Mouse (Mus musculus) stomach, embryonic 15.5 days (tissue): ENCODE measurements around the gene Krtap10-4. TPM values are rescaled to one million over a fixed set of nuclear protein-coding genes. Genes with fewer than 3 reads are reported as not detected.
"Not testable (repeated sequence)": the region's sequence is repeated elsewhere in the genome, so short reads cannot be mapped to it uniquely, and the experiment has no call there.

Experiments used
- ATAC-seq: fragments of 200-750 bp; cut with Nextera tagmentation; 2 replicates; pipeline ENCODE4 v1.8.0; 2017; ENCODE audit warnings: low read depth, moderate number of reproducible peaks, moderate TSS enrichment; ENCODE audit not compliant: insufficient read depth, low FRiP score
- H3K27ac ChIP-seq: fragments of 300-500 bp; sonication (generic); 2 replicates; pipeline ENCODE4 v1.5.1; 2015; ENCODE audit warnings: mild to moderate bottlenecking, inconsistent platforms
- H3K27me3 ChIP-seq: fragments of 300-500 bp; sonication (generic); replicated peaks from 2 replicates; pipeline ENCODE4 v1.6.1; 2015; ENCODE audit warnings: inconsistent platforms
- H3K36me3 ChIP-seq: fragments of 300-500 bp; sonication (generic); 2 replicates; pipeline ENCODE4 v1.6.1; 2015; ENCODE audit warnings: inconsistent platforms
- H3K4me1 ChIP-seq: fragments of 300-500 bp; sonication (generic); 2 replicates; pipeline ENCODE4 v1.6.1; 2015; ENCODE audit warnings: inconsistent platforms
- H3K4me2 ChIP-seq: fragments of 300-500 bp; sonication (generic); 2 replicates; pipeline ENCODE4 v1.6.1; 2015; ENCODE audit warnings: mild to moderate bottlenecking, inconsistent platforms
- H3K4me3 ChIP-seq: fragments of 300-500 bp; sonication (generic); replicated peaks from 2 replicates; pipeline ENCODE4 v1.5.1; 2015; ENCODE audit warnings: inconsistent platforms
- H3K9ac ChIP-seq: fragments of 300-500 bp; sonication (generic); 2 replicates; pipeline ENCODE4 v1.6.1; 2015; ENCODE audit warnings: inconsistent platforms
- H3K9me3 ChIP-seq: fragments of 300-500 bp; sonication (generic); 2 replicates; pipeline ENCODE4 v1.6.1; 2016; ENCODE audit warnings: inconsistent platforms
- WGBS: fragments of 180-500 bp; shearing (Covaris S2); methylation state at CpG from one replicate; pipeline ENCODE4 v1.1.7; 2015; 5-methylcytosine and 5-hydroxymethylcytosine counted together
- polyA plus RNA-seq: library from polyadenylated mRNA; unstranded; fragments of >200 nt; fragmentation: Nextera tagmentation; extraction: Ambion mirVana; gene quantifications from 2 replicates; pipeline ENCODE4 v1.2.1, GENCODE M21; 2015

Gene Krtap10-4
- polyA plus RNA-seq, 1 experiment from 2014 or later = not detected

DNA sequence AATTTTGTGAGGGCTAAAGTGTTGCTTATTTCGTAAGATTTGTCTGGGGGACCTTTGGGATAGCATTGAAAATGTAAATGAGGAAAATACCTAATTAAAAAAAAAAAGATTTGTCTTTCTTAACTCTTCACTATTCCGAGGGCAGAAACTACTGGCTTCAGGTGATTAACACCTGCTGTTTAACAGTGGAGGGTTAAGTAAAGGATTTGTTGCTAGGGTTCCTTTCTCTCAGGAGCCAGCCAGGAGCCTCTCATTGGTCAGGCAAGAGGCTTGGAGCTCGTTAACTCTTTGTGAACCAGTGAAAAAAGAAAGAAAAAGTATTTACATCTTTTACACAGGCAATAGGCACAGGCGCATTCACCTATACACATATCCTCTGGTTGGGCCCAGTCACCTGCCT lies 7.7 kb downstream of the Krtap10-4 start:
- Histone ChIP-seq H3K4me3 (no peak overlapping the region), H3K9me3 (no peaks in the 10 kb centered on the region), H3K9ac (no peak overlapping the region), H3K4me2 (no peak overlapping the region), H3K4me1 (no peaks in the 10 kb centered on the region), H3K27ac (no peak overlapping the region), H3K36me3 (no peaks in the 10 kb centered on the region), H3K27me3 (no peaks in the 10 kb centered on the region)
- 44% methylated on average over 4 of the region's 4 CpGs for whole genome bisulfite sequencing
- ATAC-seq = no peak

DNA sequence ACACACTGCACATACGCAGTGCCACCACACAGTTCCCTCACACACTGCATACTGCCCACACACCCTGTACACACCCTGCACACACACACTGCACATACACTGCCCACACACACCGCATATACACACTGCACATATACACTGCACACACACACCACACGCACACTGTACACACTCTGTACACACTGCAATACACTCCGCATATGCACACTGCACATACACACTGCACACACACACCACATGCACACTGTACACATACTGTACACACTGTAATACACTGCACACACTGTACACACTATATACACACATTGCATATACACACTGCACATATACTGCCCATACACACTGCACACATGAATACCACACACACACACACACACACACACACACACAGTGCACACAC lies 8.4 kb downstream of the Krtap10-4 start:
- WGBS = 94% methylated on average over 4 of the region's 4 CpGs
- Histone ChIP-seq H3K27me3 (no peaks in the 10 kb centered on the region), H3K4me1 (no peaks in the 10 kb centered on the region), H3K27ac (no peak overlapping the region), H3K36me3 (no peaks in the 10 kb centered on the region), H3K4me2 (no peak overlapping the region), H3K4me3 (no peak overlapping the region), H3K9ac (no peak overlapping the region), H3K9me3 (no peaks in the 10 kb centered on the region)
- no peak for ATAC-seq

DNA sequence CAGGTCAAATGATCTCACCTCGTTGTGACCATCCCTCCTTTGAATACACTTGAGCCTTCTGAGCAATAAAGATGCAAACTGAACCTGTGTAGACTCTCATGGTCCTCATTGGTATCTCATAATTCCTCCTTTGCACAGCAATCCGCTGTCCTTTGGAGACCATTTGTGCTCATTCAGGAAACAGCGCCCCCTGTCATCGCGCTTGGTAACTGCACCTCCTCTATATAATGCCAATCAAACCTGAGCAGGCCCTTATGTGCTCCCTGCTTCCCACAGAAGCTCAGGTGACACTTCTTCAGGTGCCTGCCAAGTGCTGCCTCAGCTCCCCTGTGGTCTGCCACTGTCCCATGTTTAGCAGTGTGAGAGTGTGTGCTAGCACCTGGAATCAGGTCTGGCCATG lies 11.4 kb downstream of the Krtap10-4 start:
- H3K4me1 ChIP-seq = no peaks in the 10 kb centered on the region
- no peak overlapping the region for H3K27ac ChIP-seq
- H3K4me3 ChIP-seq = no peak overlapping the region
- WGBS = 31% methylated on average over 5 of the region's 5 CpGs
- H3K9ac ChIP-seq = no peak overlapping the region
- no peak overlapping the region for H3K4me2 ChIP-seq
- H3K36me3 ChIP-seq = no peaks in the 10 kb centered on the region
- no peak for ATAC-seq
- no peaks in the 10 kb centered on the region for H3K27me3 ChIP-seq
- H3K9me3 ChIP-seq = no peaks in the 10 kb centered on the region

DNA sequence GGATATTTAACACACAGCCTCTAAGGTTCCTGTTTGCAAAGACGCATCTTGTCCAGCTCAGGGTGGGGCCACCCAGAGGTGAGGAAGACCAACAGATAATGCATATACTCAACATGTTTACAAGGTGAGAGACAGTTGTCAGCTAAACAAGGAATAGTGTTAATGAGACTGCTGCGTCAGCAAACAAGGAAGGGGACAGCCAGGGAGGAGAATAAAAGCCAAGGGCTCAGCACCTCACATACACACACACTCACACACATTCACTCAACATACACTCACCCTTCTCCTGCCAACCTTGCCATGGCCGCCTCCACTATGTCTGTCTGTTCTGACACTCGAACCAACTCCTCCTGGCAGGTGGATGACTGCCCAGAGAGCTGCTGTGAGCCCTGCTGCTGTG lies 12.5 kb downstream of the Krtap10-4 start, which contains the start of gene Gm2696:
Gm2696 (plus strand) TSS at position 301 of the 400 bp plus-strand sequence.
- Histone ChIP-seq H3K9ac (no peak within 1 kb of the TSS), H3K4me1 (no peaks in the 10 kb centered on the region), H3K4me3 (no peak within 1 kb of the TSS), H3K36me3 (no peaks in the 10 kb centered on the region), H3K9me3 (no peaks in the 10 kb centered on the region), H3K4me2 (no peak within 1 kb of the TSS), H3K27me3 (no peaks in the 10 kb centered on the region), H3K27ac (no peak within 1 kb of the TSS)
- ATAC-seq = no peak
- 33% methylated on average over 4 of the region's 4 CpGs for WGBS

DNA sequence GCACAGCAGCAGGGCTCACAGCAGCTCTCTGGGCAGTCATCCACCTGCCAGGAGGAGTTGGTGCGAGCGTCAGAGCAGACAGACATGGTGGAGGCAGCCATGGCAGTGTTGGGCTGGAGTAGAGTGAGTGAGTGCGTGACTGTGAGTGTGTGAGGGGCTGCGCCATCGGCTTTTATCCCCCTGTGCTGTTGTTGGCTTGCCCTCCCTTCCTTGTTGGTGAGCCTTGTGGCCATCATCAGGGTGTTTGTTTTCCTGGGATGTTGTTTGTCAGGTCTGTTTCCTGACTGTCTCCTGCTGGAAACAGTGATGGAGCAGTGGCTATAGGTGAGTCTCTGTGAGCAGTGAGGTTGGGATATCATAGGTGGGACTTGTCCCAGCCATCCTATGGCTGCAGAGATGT lies 15.2 kb downstream of the Krtap10-4 start, which contains the start of gene Gm9507:
Gm9507 (minus strand) TSS at position 101 of the 400 bp plus-strand sequence.
- WGBS = 67% methylated on average over 5 of the region's 5 CpGs
- ATAC-seq = no peak
- H3K9me3 ChIP-seq = no peaks in the 10 kb centered on the region
- no peak within 1 kb of the TSS for H3K27ac ChIP-seq
- H3K27me3 ChIP-seq = no peaks in the 10 kb centered on the region
- no peak within 1 kb of the TSS for H3K4me2 ChIP-seq
- H3K4me3 ChIP-seq = no peak within 1 kb of the TSS
- H3K9ac ChIP-seq = no peak within 1 kb of the TSS
- no peaks in the 10 kb centered on the region for H3K36me3 ChIP-seq
- no peaks in the 10 kb centered on the region for H3K4me1 ChIP-seq

DNA sequence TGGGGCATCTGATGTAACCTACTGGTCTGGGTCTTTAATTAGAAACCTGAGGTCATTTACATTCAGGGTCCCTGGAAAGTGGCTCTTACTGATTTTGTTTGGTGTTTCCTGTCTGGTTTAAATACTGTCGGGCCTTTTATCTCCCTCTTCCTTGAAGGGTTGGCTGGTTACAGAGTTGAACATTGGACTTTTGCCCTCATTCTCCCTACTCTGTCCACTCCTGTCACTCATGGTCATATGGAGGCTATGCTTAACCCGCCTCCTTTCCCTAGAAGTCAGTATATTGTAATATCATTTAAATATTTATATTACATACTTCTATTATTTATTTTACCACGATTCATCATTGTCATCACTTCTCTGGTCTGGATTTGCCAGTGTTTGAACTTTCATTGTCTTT lies 22.8 kb downstream of the Krtap10-4 start:
- H3K36me3 ChIP-seq = no peaks in the 10 kb centered on the region
- H3K27ac ChIP-seq = no peak overlapping the region
- H3K27me3 ChIP-seq = no peaks in the 10 kb centered on the region
- H3K4me3 ChIP-seq = no peak overlapping the region
- 51% methylated on average over 3 of the region's 3 CpGs for WGBS
- H3K4me2 ChIP-seq = no peak overlapping the region
- H3K9me3 ChIP-seq = no peaks in the 10 kb centered on the region
- no peak overlapping the region for H3K9ac ChIP-seq
- no peak for ATAC-seq
- no peaks in the 10 kb centered on the region for H3K4me1 ChIP-seq

DNA sequence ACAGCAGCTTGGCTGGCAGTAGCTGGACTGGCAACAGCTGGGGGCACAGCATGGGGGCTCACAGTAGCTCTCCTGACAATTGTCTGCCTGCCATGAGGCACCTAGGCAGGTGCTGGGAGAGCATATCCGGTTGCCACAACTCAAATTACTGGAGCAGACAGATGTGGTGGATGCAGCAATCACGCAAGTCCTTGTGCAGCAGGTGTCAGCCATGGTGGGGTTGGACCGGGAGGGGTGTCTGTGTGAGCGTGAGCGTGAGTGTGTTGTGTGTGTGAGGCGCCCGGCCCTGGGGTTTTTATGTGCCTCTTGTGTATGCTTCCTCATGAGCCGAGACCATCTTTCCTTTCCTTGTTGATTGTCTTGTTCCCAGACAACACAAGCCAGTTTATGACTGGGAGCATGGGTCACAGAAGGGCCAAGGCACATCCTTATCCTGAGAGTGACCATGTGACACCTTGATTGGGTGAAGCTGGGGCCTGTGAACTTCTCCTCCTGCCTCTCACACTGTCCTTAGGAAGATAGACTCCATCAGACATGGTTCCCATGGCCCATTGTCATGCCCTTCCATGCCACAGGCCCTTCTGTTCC lies 27.9 kb downstream of the Krtap10-4 start, which contains the start of gene Gm19668:
Gm19668 (minus strand) TSS at position 213 of the 588 bp plus-strand sequence.
- no peak within 1 kb of the TSS for H3K27ac ChIP-seq
- ATAC-seq = no peak
- no peaks in the 10 kb centered on the region for H3K9me3 ChIP-seq
- no peak within 1 kb of the TSS for H3K9ac ChIP-seq
- 0 out of 2 replicates have a peak, but pooled peaks cover 4% of the 10 kb centered on the region for H3K4me1 ChIP-seq
- no peak within 1 kb of the TSS for H3K4me2 ChIP-seq
- no peaks in the 10 kb centered on the region for H3K36me3 ChIP-seq
- H3K27me3 ChIP-seq = no peaks in the 10 kb centered on the region
- H3K4me3 ChIP-seq = no peak within 1 kb of the TSS
- 68% methylated on average over 8 of the region's 8 CpGs for WGBS

DNA sequence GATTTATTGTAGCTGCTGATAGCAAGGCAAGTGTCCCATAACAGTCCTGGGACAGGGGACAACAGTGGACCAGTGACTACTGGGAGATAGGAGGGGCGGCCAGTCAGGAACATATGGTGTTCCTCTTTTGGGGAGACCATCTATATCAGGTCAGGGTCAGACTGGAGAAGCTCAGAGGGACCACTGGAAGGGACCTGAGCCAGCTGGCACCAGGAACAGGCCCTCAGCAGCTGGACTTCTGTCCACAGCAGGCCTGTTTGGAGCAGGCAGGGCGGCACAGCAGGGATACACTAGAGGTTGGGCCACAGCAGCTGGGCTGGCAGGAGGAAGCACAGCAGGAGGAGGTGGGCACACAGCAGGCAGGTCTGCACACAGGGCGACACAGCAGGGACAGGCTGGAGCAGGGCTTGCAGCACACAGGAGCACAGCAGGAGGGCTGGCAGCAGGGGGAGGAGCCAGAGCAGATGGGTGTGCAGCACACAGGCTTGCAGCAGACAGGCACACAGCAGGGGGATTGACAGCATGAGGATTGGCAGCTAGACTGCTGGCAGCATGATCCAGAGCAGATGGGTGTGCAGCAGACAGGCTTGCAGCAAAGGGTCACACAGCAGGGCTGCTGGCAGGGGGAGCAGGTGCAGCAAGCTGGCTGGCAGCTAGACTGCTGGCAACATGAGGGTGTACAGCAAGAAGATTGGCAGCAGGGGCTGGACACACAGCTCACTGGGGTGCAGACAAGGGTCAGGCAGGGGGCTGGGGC lies 28.6 kb downstream of the Krtap10-4 start:
- not testable (repeated sequence) for H3K4me3 ChIP-seq, H3K9me3 ChIP-seq, H3K4me1 ChIP-seq, H3K9ac ChIP-seq, H3K27me3 ChIP-seq, H3K4me2 ChIP-seq, H3K27ac ChIP-seq, ATAC-seq, H3K36me3 ChIP-seq
- WGBS = 53% methylated on average over 3 of the region's 3 CpGs

DNA sequence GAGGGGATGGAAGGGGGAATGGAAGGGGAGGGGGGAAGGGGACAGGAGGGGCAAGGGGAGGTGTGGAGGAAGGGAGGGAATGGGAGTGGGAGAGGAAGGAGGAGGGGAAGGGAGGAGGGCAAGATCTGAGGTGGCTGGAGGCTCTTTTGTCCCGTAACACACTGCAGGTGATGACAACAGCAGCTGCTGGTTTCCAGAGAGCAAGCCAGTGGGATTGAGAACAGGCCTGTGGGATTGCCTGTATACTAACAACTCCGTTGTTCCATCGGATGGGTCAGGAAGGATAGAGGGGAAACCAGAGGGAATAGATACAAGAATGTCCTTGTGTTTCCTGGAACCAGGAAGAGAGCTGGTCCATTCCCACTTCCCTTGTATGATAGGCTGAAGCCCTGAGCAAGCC lies 29.2 kb downstream of the Krtap10-4 start:
- H3K9me3 ChIP-seq = no peaks in the 10 kb centered on the region
- no peaks in the 10 kb centered on the region for H3K36me3 ChIP-seq
- no peak overlapping the region for H3K27ac ChIP-seq
- 0 out of 2 replicates have a peak, but pooled peaks cover 4% of the 10 kb centered on the region for H3K4me1 ChIP-seq
- H3K4me3 ChIP-seq = no peak overlapping the region
- H3K9ac ChIP-seq = no peak overlapping the region
- H3K27me3 ChIP-seq = no peaks in the 10 kb centered on the region
- no peak for ATAC-seq
- 24% methylated on average over 3 of the region's 3 CpGs for WGBS
- H3K4me2 ChIP-seq = no peak overlapping the region

DNA sequence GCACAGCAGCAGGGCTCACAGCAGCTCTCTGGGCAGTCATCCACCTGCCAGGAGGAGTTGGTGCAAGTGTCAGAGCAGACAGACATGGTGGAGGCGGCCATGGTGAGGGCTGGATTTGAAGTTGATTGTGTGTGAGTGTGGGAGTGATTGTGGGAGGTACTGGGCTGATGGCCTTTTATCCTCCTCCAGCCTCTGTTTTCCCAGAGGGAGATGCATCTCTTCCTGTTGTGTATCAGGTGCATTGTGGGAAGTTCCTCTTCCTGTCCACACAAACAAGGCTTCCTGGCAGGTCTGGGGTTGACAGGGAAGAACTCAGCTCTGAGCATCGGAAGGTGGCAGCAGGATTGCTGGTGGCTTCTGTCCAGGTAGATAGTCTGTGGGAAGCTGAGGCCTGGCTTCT lies 31.9 kb downstream of the Krtap10-4 start, which contains the start of gene Gm9639:
Gm9639 (minus strand) TSS at position 101 of the 400 bp plus-strand sequence.
- 34% methylated on average over 2 of the region's 2 CpGs for WGBS
- H3K4me1 ChIP-seq = 0 out of 2 replicates have a peak, but pooled peaks cover 4% of the 10 kb centered on the region
- H3K9me3 ChIP-seq = no peaks in the 10 kb centered on the region
- no peak within 1 kb of the TSS for H3K27ac ChIP-seq
- ATAC-seq = no peak
- no peaks in the 10 kb centered on the region for H3K36me3 ChIP-seq
- H3K27me3 ChIP-seq = no peaks in the 10 kb centered on the region
- H3K9ac ChIP-seq = no peak within 1 kb of the TSS
- H3K4me2 ChIP-seq = no peak within 1 kb of the TSS
- no peak within 1 kb of the TSS for H3K4me3 ChIP-seq

DNA sequence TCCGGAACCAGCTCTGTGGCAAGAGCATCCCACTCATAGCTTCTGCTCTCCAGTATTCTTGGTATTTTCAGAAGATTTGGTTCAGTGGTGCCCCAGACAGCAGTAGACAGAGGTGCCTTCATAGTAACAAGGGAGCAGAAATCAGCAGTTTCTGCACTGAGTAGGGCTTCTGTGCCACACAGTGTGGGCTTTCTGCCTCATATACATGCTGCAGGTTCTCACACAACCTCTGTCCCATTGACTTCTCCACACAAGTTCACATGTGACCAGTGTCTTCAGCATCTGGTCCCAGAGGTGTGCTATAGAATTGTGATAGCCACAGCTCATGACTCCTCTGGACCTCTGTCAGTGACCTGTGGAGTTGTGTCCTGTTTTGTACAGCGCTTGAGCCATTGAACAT lies 38.3 kb downstream of the Krtap10-4 start:
- H3K9me3 ChIP-seq = no peaks in the 10 kb centered on the region
- no peaks in the 10 kb centered on the region for H3K36me3 ChIP-seq
- no peak overlapping the region for H3K4me3 ChIP-seq
- H3K4me2 ChIP-seq = no peak overlapping the region
- no peak for ATAC-seq
- H3K9ac ChIP-seq = no peak overlapping the region
- H3K4me1 ChIP-seq = no peaks in the 10 kb centered on the region
- H3K27ac ChIP-seq = no peak overlapping the region
- no peaks in the 10 kb centered on the region for H3K27me3 ChIP-seq
- 71% methylated on average over 2 of the region's 2 CpGs for WGBS

DNA sequence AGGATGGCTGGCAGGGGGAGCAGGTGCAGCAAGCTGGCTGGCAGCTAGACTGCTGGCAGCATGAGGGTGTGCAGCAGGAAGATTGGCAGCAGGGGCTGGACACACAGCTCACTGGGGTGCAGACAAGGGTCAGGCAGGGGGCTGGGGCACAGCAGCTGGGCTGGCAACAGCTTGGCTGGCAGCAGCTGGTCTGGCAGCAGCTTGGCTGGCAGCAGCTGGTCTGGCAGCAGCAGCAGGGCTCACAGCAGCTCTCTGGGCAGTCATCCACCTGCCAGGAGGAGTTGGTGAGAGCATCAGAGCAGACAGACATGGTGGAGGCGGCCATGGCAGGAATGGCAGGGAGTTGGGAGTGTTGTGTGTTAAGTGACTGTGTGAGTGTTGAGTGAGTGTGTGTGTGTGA lies 39.0 kb downstream of the Krtap10-4 start, which contains the start of gene Gm7137:
Gm7137 (minus strand) TSS at position 325 of the 400 bp plus-strand sequence.
- not testable (repeated sequence) for H3K4me1 ChIP-seq, H3K9me3 ChIP-seq, H3K4me3 ChIP-seq, H3K27ac ChIP-seq, ATAC-seq, H3K36me3 ChIP-seq, H3K4me2 ChIP-seq, H3K9ac ChIP-seq, H3K27me3 ChIP-seq
- 36% methylated on average over 1 of the region's 1 CpGs for WGBS
